Mouse (Mus musculus): ENCODE results near the gene Cdc42bpb.

DNA sequence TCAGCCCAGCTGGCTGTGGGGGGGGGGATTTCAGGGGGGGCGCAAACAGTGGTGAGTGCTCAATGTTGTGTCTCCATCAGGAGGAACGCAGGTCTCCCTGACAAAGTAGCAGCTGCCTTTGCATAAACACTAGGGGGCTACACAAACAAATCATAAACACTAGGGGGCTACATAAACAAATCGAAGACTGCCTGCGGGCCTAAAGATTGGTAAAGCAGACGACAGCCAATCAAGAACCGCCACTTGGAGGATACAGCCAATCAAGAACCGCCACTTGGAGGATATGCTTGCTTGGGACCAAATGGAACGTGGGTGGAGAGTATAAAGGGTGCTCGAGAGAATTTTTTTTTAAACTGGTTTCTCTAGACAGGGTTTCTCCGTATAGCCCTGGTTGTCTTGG is 27.4 kb upstream of the Cdc42bpb start:
- TF ChIP-seq CTCF (IDR thresholded peaks at IDR 0.05; ENCODE audit: borderline replicate concordance, control insufficient read depth, extremely low read depth, insufficient read depth, low read length, poor library complexity): no peak
- TF ChIP-seq POLR2A (IDR thresholded peaks at IDR 0.05; ENCODE audit: control insufficient read depth, extremely low read depth, insufficient read depth, low read length, poor library complexity): no peak

Measured in thymus, adult 2 months (tissue).